Mouse (Mus musculus) limb, embryonic 15.5 days (tissue): ENCODE data around the gene Fgf13. TPM values are rescaled to one million over a fixed set of nuclear protein-coding genes. Genes with fewer than 3 reads are reported as not detected.

Experiments
- ATAC-seq: fragments of 200-750 bp; cut with Nextera tagmentation; 2 replicates; pipeline ENCODE4 v1.8.0; 2017; ENCODE audit warnings: low read depth, moderate TSS enrichment; ENCODE audit not compliant: insufficient number of reproducible peaks, low FRiP score, low TSS enrichment
- H3K27ac ChIP-seq: fragments of 300-500 bp; sonication (generic); 2 replicates; pipeline ENCODE4 v1.5.1; 2015; ENCODE audit warnings: moderate library complexity, mild to moderate bottlenecking, inconsistent platforms
- H3K27me3 ChIP-seq: fragments of 300-500 bp; sonication (generic); 2 replicates; pipeline ENCODE4 v1.6.1; 2015; ENCODE audit warnings: inconsistent platforms
- H3K36me3 ChIP-seq: fragments of 300-500 bp; sonication (generic); 2 replicates; pipeline ENCODE4 v1.6.1; 2015; ENCODE audit warnings: inconsistent platforms
- H3K4me1 ChIP-seq: fragments of 300-500 bp; sonication (generic); 2 replicates; pipeline ENCODE4 v1.6.1; 2015; ENCODE audit warnings: inconsistent platforms
- H3K4me2 ChIP-seq: fragments of 300-500 bp; sonication (generic); 2 replicates; pipeline ENCODE4 v1.6.1; 2015; ENCODE audit warnings: mild to moderate bottlenecking, inconsistent platforms
- H3K4me3 ChIP-seq: fragments of 300-500 bp; sonication (generic); 2 replicates; pipeline ENCODE4 v1.5.1; 2015; ENCODE audit warnings: mild to moderate bottlenecking, inconsistent platforms
- H3K9ac ChIP-seq: fragments of 300-500 bp; sonication (generic); 2 replicates; pipeline ENCODE4 v1.6.1; 2015; ENCODE audit warnings: inconsistent platforms
- H3K9me3 ChIP-seq: fragments of 300-500 bp; sonication (generic); 2 replicates; pipeline ENCODE4 v1.6.1; 2016; ENCODE audit warnings: inconsistent platforms
- WGBS: fragments of 180-500 bp; shearing (Covaris S2); methylation state at CpG from one replicate; pipeline ENCODE4 v1.1.7; 2015; 5-methylcytosine and 5-hydroxymethylcytosine counted together
- microRNA counts: library from miRNA; unstranded; fragments of <30 nt; microRNA quantifications from one replicate; lab custom pipeline; 2016
- microRNA-seq: library from miRNA; unstranded; fragments of <30 nt; microRNA quantifications from one replicate; pipeline ENCODE4, GENCODE M21; 2016
- polyA plus RNA-seq: library from polyadenylated mRNA; unstranded; fragments of >200 nt; fragmentation: Nextera tagmentation; extraction: Ambion mirVana; gene quantifications from 2 replicates; pipeline ENCODE4 v1.2.1, GENCODE M21; 2015

Gene Fgf13
- polyA plus RNA-seq, 1 experiment from 2014 or later, result 17.2 TPM

DNA sequence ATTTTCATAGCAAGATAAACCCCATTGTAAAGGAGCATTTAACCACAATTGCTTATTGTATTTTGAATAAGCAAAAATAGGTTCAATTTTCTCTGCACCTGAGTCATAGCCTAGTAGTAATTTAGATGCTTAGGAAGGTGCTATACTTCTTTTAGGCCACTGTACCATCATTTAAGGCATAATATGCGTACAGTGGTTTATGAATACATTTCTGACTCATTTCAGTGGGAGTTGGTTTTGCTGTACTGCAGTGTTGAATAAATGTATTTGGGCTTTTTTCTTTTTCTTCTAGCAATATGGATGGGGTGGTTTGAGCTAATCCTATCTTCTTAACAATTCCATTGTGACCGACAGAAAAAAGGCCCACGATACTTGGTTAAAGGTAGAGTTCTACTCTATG lies 481.9 kb downstream of the Fgf13 start:
- Histone ChIP-seq H3K9ac (no peak overlapping the region), H3K27me3 (no peaks in the 10 kb centered on the region), H3K36me3 (no peaks in the 10 kb centered on the region), H3K4me1 (no peaks in the 10 kb centered on the region), H3K4me2 (no peak overlapping the region), H3K4me3 (no peak overlapping the region), H3K27ac (no peak overlapping the region), H3K9me3 (no peaks in the 10 kb centered on the region)
- 91% methylated on average over 3 of the region's 3 CpGs for WGBS
- ATAC-seq, result no peak

DNA sequence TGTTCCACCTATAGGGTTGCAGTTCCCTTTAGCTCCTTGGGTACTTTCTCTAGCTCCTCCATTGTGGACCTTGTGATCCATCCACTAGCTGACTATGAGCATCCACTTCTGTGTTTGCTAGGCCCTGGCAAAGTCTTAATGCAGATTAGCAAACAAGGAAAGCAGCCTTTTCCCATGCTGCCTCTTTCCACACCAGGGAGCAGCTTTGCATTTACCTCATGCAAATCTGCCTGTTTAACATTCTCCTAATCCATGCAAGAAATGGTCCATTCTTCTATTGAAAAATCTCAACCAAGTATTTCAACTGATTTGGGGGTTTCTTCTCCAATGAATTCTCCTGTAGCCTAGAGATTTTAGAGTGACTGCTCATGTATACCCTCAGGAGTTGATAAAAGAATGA lies 487.4 kb downstream of the Fgf13 start:
- Histone ChIP-seq H3K4me2 (no peak overlapping the region), H3K9me3 (no peaks in the 10 kb centered on the region), H3K36me3 (no peaks in the 10 kb centered on the region), H3K9ac (no peak overlapping the region), H3K4me3 (no peak overlapping the region), H3K27me3 (no peaks in the 10 kb centered on the region), H3K27ac (no peak overlapping the region), H3K4me1 (no peaks in the 10 kb centered on the region)
- ATAC-seq, result no peak

DNA sequence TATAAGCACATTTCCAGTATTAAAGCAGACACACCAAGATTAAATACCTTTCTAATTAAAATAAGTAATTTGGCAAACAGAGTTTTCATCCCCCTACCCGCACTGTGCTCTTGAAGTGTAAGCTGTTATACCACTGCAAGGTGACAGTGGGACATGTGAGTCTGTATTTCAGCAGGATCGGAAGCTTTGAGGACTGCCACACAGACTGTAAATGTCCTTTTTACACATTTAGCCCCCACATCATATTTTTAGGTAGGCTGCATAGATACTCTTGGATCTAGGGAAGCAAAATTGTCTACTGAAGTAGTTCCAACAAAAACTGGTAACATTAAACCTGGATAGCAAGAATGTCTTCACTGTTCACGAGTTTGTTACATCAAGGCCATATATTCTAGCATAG lies 495.8 kb downstream of the Fgf13 start:
- 75% methylated on average over 3 of the region's 3 CpGs for WGBS
- H3K36me3 ChIP-seq, result no peaks in the 10 kb centered on the region
- no peak overlapping the region for H3K27ac ChIP-seq
- H3K4me2 ChIP-seq, result no peak overlapping the region
- ATAC-seq, result no peak
- no peaks in the 10 kb centered on the region for H3K27me3 ChIP-seq
- no peak overlapping the region for H3K9ac ChIP-seq
- no peaks in the 10 kb centered on the region for H3K9me3 ChIP-seq
- H3K4me1 ChIP-seq, result no peaks in the 10 kb centered on the region
- H3K4me3 ChIP-seq, result no peak overlapping the region

DNA sequence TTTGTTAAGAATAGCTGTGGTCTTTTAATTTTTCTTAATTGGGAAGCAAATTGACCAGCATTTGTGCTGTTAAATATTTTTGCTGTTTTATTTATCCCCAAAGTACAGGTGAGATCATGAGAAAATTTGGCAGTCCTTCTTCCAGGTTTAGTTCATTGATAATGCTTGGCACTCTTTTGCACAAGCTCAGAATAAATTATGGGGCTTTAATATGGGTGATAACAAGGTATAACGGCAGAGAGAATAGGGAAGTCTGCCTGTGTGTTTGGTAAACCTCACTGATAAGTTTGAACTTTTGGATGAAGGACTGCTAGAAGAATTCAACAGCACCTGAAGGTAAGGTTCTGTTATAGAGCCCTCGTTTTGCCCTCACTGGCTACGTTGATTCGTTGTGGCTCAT lies 504.7 kb downstream of the Fgf13 start:
- H3K27me3 ChIP-seq, result no peaks in the 10 kb centered on the region
- no peak overlapping the region for H3K9ac ChIP-seq
- no peaks in the 10 kb centered on the region for H3K4me1 ChIP-seq
- H3K36me3 ChIP-seq, result no peaks in the 10 kb centered on the region
- no peak overlapping the region for H3K27ac ChIP-seq
- no peak overlapping the region for H3K4me2 ChIP-seq
- no peak for ATAC-seq
- WGBS, result 79% methylated on average over 4 of the region's 4 CpGs
- H3K4me3 ChIP-seq, result no peak overlapping the region
- H3K9me3 ChIP-seq, result no peaks in the 10 kb centered on the region

DNA sequence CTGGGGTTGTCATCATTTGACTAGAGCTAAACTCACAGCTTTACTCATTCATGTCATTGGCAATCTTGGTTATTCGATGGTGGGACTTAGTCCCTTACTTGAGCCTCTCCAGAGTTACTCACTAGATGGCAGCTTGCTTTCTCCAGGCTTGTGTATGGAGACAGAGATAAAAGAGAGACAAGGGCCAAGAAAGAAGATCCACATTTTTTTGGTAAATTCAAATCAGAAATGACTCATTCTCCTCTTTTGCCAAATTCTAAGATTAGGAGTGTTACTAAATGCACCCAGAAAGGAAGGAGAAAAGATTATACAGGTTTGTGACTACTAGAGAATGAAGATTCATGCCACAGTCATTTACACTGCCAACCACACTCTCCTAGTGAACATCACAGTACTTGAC lies 532.9 kb downstream of the Fgf13 start:
- WGBS, result 75% methylated on average over 1 of the region's 1 CpGs
- Histone ChIP-seq H3K36me3 (no peaks in the 10 kb centered on the region), H3K4me3 (no peak overlapping the region), H3K9me3 (no peaks in the 10 kb centered on the region), H3K4me2 (no peak overlapping the region), H3K27ac (no peak overlapping the region), H3K4me1 (no peaks in the 10 kb centered on the region), H3K9ac (no peak overlapping the region), H3K27me3 (no peaks in the 10 kb centered on the region)
- ATAC-seq, result no peak

MicroRNAs within 50 kb of the gene (microRNA counts, 519-probe panel; counts per million panel counts)
- microRNA mmu-miR-504 (lab: Ali Mortazavi, UCI), result not detected

Small RNA genes within 50 kb of the gene (microRNA-seq; reads per million reads assigned to microRNA genes)
- gene Mir504, result 3.3 reads per million, percentile 9 among the genes with 10 or more reads in this experiment
